Mouse (Mus musculus) kidney, postnatal 25 days (tissue): ENCODE measurements at regions not wholly inside any gene's neighbourhood (a gene's known extent, or its start where the extent isn't known, plus 50 kb on each side); places are given as distances from the start of the nearest gene placed in this dataset.
A peak's percentile ranks its signal among the peaks of the same experiment; 100 is the strongest.

Experiments used
- DNase-seq, 2 experiments: peaks; one replicate each; pipeline ENCODE4 v3.0.0; 2021; ENCODE audit warnings: mixed read lengths in 2 of 2

GRCm38 (mm10) chr5:118316310-118317017, 71.4 kb downstream of the 2410131K14Rik start:
- DNase-seq: no peak

GRCm38 (mm10) chr5:118318073-118318472, 73.0 kb downstream of the 2410131K14Rik start:
- DNase-seq: no peak

GRCm38 (mm10) chr5:118318883-118319282, 73.9 kb downstream of the 2410131K14Rik start:
- no peak for DNase-seq

- no peak for DNase-seq
These were observed 76.9 kb downstream of the 2410131K14Rik start for GRCm38 (mm10) chr5:118321719-118322455.

GRCm38 (mm10) chr5:118323151-118323550, 78.1 kb downstream of the 2410131K14Rik start:
- no peak for DNase-seq

GRCm38 (mm10) chr5:118326837-118327541, 82.0 kb downstream of the 2410131K14Rik start:
- DNase-seq: peak; percentile 17 to 55

GRCm38 (mm10) chr5:118327961-118328712, 83.1 kb downstream of the 2410131K14Rik start:
- peak; percentile 52 to 64 for DNase-seq

GRCm38 (mm10) chr5:118329143-118329542, 84.1 kb downstream of the 2410131K14Rik start:
- DNase-seq: no peak

- no peak for DNase-seq
These were observed 86.2 kb downstream of the 2410131K14Rik start for GRCm38 (mm10) chr5:118331286-118331607.

GRCm38 (mm10) chr5:118331608-118332394, 86.8 kb downstream of the 2410131K14Rik start:
- peak; percentile 92 for DNase-seq

GRCm38 (mm10) chr5:118334054-118334453, 89.0 kb downstream of the 2410131K14Rik start:
- no peak for DNase-seq

- no peak for DNase-seq
These were observed 93.2 kb downstream of the 2410131K14Rik start for GRCm38 (mm10) chr5:118338186-118338585.

- peak; percentile 81 to 94 for DNase-seq
These were observed 94.9 kb downstream of the 2410131K14Rik start for GRCm38 (mm10) chr5:118339676-118340661.

- DNase-seq: no peak
These were observed 98.7 kb downstream of the 2410131K14Rik start for GRCm38 (mm10) chr5:118343444-118344320.

- DNase-seq: no peak
These were observed 100.2 kb downstream of the 2410131K14Rik start for GRCm38 (mm10) chr5:118345226-118345625.

GRCm38 (mm10) chr5:118349057-118349456, 104.0 kb downstream of the 2410131K14Rik start:
- DNase-seq: no peak

GRCm38 (mm10) chr5:118351301-118351700, 106.3 kb downstream of the 2410131K14Rik start:
- no peak for DNase-seq

GRCm38 (mm10) chr5:118352142-118352541, 107.1 kb downstream of the 2410131K14Rik start:
- DNase-seq: no peak

GRCm38 (mm10) chr5:118353061-118353460, 108.0 kb downstream of the 2410131K14Rik start:
- no peak for DNase-seq

- no peak for DNase-seq
These were observed 108.7 kb downstream of the 2410131K14Rik start for GRCm38 (mm10) chr5:118353689-118354088.
